Mouse (Mus musculus) bone marrow, adult 2 months (tissue): ENCODE measurements around the gene Klhl5.

Experiments used
- CTCF ChIP-seq: fragments of 200-500 bp; IDR thresholded peaks from 2 replicates; pipeline ENCODE4 v1.5.1; 2011; ENCODE audit warnings: low read length, control low read depth; ENCODE audit not compliant: control insufficient read depth, insufficient read depth
- POLR2A ChIP-seq: fragments of 200-500 bp; IDR thresholded peaks from 2 replicates; pipeline ENCODE4 v1.6.1; 2011; ENCODE audit warnings: low read depth, mild to moderate bottlenecking, control low read depth, low read length, borderline replicate concordance; ENCODE audit not compliant: control insufficient read depth

GRCm38 (mm10) chr5:65091921-65092320 lies 15.4 kb upstream of the Klhl5 start, which contains the start of gene Tmem156:
- TF ChIP-seq CTCF, result no peak
- no peak for TF ChIP-seq POLR2A
